Mouse (Mus musculus) neural tube, embryonic 10.5 days (tissue): ENCODE results near the gene Mfap1a.

Source experiments
- DNase-seq: peaks from one replicate; pipeline ENCODE4 v3.0.0-alpha.2; 2017; ENCODE audit warnings: low spot score; ENCODE audit errors: extremely low spot score

The Mfap1a gene

GRCm38 (mm10) chr2:121442259-121443067, 64.0 kb downstream of the Mfap1a start:
- peak; percentile 56 for DNase-seq
